Comparison of ENCODE assay signal across 14 mouse cellular contexts in genomic region chr1:105093012-105093411, GRCm38 (mm10).
DNase-seq lines count a peak whose midpoint lies in the region; ATAC-seq and TF ChIP-seq lines count a peak whose summit lies in the region.
"Had no signal": no experiment of that assay in that cellular context is flagged by ENCODE, and none has a peak within 500 bp of the region (broad histone marks: within the 10 kb centered on the region; RNA-seq: fewer than 3 reads in every experiment).

No protein-coding gene starts in this region.

- no peaks in the 10 kb centered on the region for H3K4me1 ChIP-seq in midbrain, embryonic 11.5 days (ENCODE audit: control insufficient read depth, insufficient read depth, low read length)
- H3K4me1 ChIP-seq in midbrain, embryonic 13.5 days (replicated peaks), result no peaks in the 10 kb centered on the region
- peaks cover 12% of the 10 kb centered on the region for H3K4me1 ChIP-seq in intestine, embryonic 16.5 days (ENCODE audit: control insufficient read depth, insufficient read depth, low read length)
- no peaks in the 10 kb centered on the region for H3K4me1 ChIP-seq in stomach, embryonic 14.5 days (ENCODE audit: control insufficient read depth, insufficient read depth, low read length)
- H3K4me1 ChIP-seq in cerebellum, adult 2 months (ENCODE audit: control insufficient read depth, insufficient read depth, low read length), result peaks cover 2% of the 10 kb centered on the region; the same call in 1 of the 2 replicates
- H3K4me1 ChIP-seq: forebrain, embryonic 12.5 days; neural tube, embryonic 13.5 days had no signal

- WGBS in midbrain, embryonic 11.5 days, result 75% methylated on average over 1 of the region's 1 CpGs
- WGBS in midbrain, embryonic 13.5 days, result 79% methylated on average over 1 of the region's 1 CpGs
- WGBS in intestine, embryonic 16.5 days, result 50% methylated on average over 1 of the region's 1 CpGs
- 33% methylated on average over 1 of the region's 1 CpGs for WGBS in stomach, embryonic 14.5 days
- 97% methylated on average over 1 of the region's 1 CpGs for WGBS in cerebellum, adult 2 months

- H3K27ac ChIP-seq in midbrain, embryonic 11.5 days (ENCODE audit: low read depth, low read length), result no peak overlapping the region
- no peak overlapping the region for H3K27ac ChIP-seq in midbrain, embryonic 13.5 days
- H3K27ac ChIP-seq in intestine, embryonic 16.5 days (ENCODE audit: low read length), result peak overlapping the region; percentile 90
- peak overlapping the region; percentile 23; the same call in 1 of the 2 replicates for H3K27ac ChIP-seq in stomach, embryonic 14.5 days (ENCODE audit: low read length)
- H3K27ac ChIP-seq in cerebellum, adult 2 months (ENCODE audit: insufficient read depth, low read length), result no peak overlapping the region
- H3K27ac ChIP-seq: forebrain, embryonic 12.5 days; kidney, postnatal 0 days; limb, embryonic 13.5 days; neural tube, embryonic 13.5 days had no signal

- no peak; the same call in 1 of the 2 replicates for ATAC-seq in midbrain, embryonic 11.5 days (ENCODE audit: low FRiP score)
- no peak for ATAC-seq in midbrain, embryonic 13.5 days
- peak; percentile 91 for ATAC-seq in intestine, embryonic 16.5 days
- peak; percentile 74; the same call in 1 of the 2 replicates for ATAC-seq in stomach, embryonic 14.5 days (ENCODE audit: insufficient number of reproducible peaks, insufficient read depth, low FRiP score, low read depth)

- TF ChIP-seq CTCF in cerebellum, adult 2 months (IDR thresholded peaks at IDR 0.05; ENCODE audit: borderline replicate concordance, insufficient read depth, low read depth, low read length), result no peak

- no peaks in the 10 kb centered on the region for H3K36me3 ChIP-seq in midbrain, embryonic 11.5 days (ENCODE audit: control insufficient read depth, insufficient read depth, low read length)
- no peaks in the 10 kb centered on the region for H3K36me3 ChIP-seq in midbrain, embryonic 13.5 days
- H3K36me3 ChIP-seq in intestine, embryonic 16.5 days (ENCODE audit: control insufficient read depth, insufficient read depth, low read length), result no peaks in the 10 kb centered on the region
- H3K36me3 ChIP-seq in stomach, embryonic 14.5 days (ENCODE audit: control insufficient read depth, insufficient read depth, low read length), result no peaks in the 10 kb centered on the region
- H3K36me3 ChIP-seq: forebrain, embryonic 12.5 days; heart, embryonic 12.5 days; limb, embryonic 13.5 days; neural tube, embryonic 13.5 days had no signal

- no peak overlapping the region for H3K9ac ChIP-seq in midbrain, embryonic 11.5 days (ENCODE audit: low read length)
- no peak overlapping the region for H3K9ac ChIP-seq in midbrain, embryonic 13.5 days (replicated peaks)
- 0 out of 2 replicates have a peak overlapping the region, but pooled peaks have one; percentile 37 for H3K9ac ChIP-seq in intestine, embryonic 16.5 days (ENCODE audit: low read depth, low read length)
- H3K9ac ChIP-seq in stomach, embryonic 14.5 days (replicated peaks; ENCODE audit: low read depth, low read length), result no peak overlapping the region
- H3K9ac ChIP-seq: forebrain, embryonic 12.5 days; heart, embryonic 12.5 days; limb, embryonic 13.5 days; neural tube, embryonic 13.5 days had no signal

- no peaks in the 10 kb centered on the region for H3K9me3 ChIP-seq in midbrain, embryonic 11.5 days (ENCODE audit: control insufficient read depth, low read length)
- no peaks in the 10 kb centered on the region for H3K9me3 ChIP-seq in midbrain, embryonic 13.5 days
- no peaks in the 10 kb centered on the region for H3K9me3 ChIP-seq in intestine, embryonic 16.5 days (ENCODE audit: control insufficient read depth, low read length)
- no peaks in the 10 kb centered on the region for H3K9me3 ChIP-seq in stomach, embryonic 14.5 days (ENCODE audit: control insufficient read depth, low read depth, low read length)
- H3K9me3 ChIP-seq: forebrain, embryonic 12.5 days; heart, embryonic 12.5 days; limb, embryonic 13.5 days; neural tube, embryonic 13.5 days had no signal

- H3K4me2 ChIP-seq in midbrain, embryonic 11.5 days, result no peak overlapping the region
- H3K4me2 ChIP-seq in midbrain, embryonic 13.5 days (replicated peaks), result no peak overlapping the region
- H3K4me2 ChIP-seq in intestine, embryonic 16.5 days (ENCODE audit: low read depth, low read length), result 0 out of 2 replicates have a peak overlapping the region, but pooled peaks have one; percentile 19
- no peak overlapping the region for H3K4me2 ChIP-seq in stomach, embryonic 14.5 days (replicated peaks; ENCODE audit: low read depth, low read length)
- H3K4me2 ChIP-seq: forebrain, embryonic 12.5 days; heart, embryonic 12.5 days; limb, embryonic 13.5 days; neural tube, embryonic 13.5 days had no signal

- H3K27me3 ChIP-seq in midbrain, embryonic 11.5 days (ENCODE audit: control insufficient read depth, insufficient read depth, low read length), result no peaks in the 10 kb centered on the region
- H3K27me3 ChIP-seq in midbrain, embryonic 13.5 days, result no peaks in the 10 kb centered on the region
- no peaks in the 10 kb centered on the region for H3K27me3 ChIP-seq in intestine, embryonic 16.5 days (replicated peaks; ENCODE audit: control insufficient read depth, insufficient read depth, low read length)
- no peaks in the 10 kb centered on the region for H3K27me3 ChIP-seq in stomach, embryonic 14.5 days (ENCODE audit: control insufficient read depth, insufficient read depth, low read length)
- no peaks in the 10 kb centered on the region for H3K27me3 ChIP-seq in cerebellum, adult 2 months (ENCODE audit: control insufficient read depth, insufficient read depth, low read length)
- H3K27me3 ChIP-seq: forebrain, embryonic 12.5 days; heart, embryonic 12.5 days; neural tube, embryonic 13.5 days had no signal

- DNase-seq in midbrain, embryonic 11.5 days (ENCODE audit: low spot score, missing footprints), result peak; percentile 54
- peak; percentile 19 to 43 for DNase-seq in kidney, adult 8-10 months
- no peak for DNase-seq in adrenal gland, adult 8-10 months
- no peak for DNase-seq in embryo, embryonic 9.5 days (ENCODE audit: extremely low spot score)
- DNase-seq in cerebellum, adult 2 months, result no peak
- DNase-seq: thymus, adult 2 months had no signal

- no peak overlapping the region for H3K4me3 ChIP-seq in midbrain, embryonic 11.5 days (ENCODE audit: low read depth, low read length)
- no peak overlapping the region for H3K4me3 ChIP-seq in midbrain, embryonic 13.5 days (replicated peaks)
- H3K4me3 ChIP-seq in intestine, embryonic 16.5 days (ENCODE audit: low read length), result no peak overlapping the region
- H3K4me3 ChIP-seq in stomach, embryonic 14.5 days (ENCODE audit: low read depth, low read length), result no peak overlapping the region
- no peak overlapping the region for H3K4me3 ChIP-seq in cerebellum, adult 2 months (replicated peaks; ENCODE audit: insufficient read depth, low read depth, low read length)
- H3K4me3 ChIP-seq: forebrain, embryonic 12.5 days; heart, embryonic 12.5 days; limb, embryonic 13.5 days; neural tube, embryonic 13.5 days had no signal

- no peak for TF ChIP-seq POLR2A in cerebellum, adult 2 months (IDR thresholded peaks at IDR 0.05; ENCODE audit: borderline replicate concordance, insufficient read depth, low read length)

Comparison
In these comparisons a context has a peak if more than half of its experiments do, and no peak if none do; other contexts are left out.
1. ATAC-seq: peak in intestine, embryonic 16.5 days (single experiment) and stomach, embryonic 14.5 days (single experiment); none in midbrain, embryonic 11.5 days (single experiment) and midbrain, embryonic 13.5 days (single experiment).
2. DNase-seq: peak in midbrain, embryonic 11.5 days (single experiment) and kidney, adult 8-10 months (2 of 2); none in adrenal gland, adult 8-10 months (single experiment), embryo, embryonic 9.5 days (single experiment) and cerebellum, adult 2 months (0 of 2).
3. H3K27ac ChIP-seq: peak in intestine, embryonic 16.5 days (single experiment) and stomach, embryonic 14.5 days (single experiment); none in midbrain, embryonic 11.5 days (single experiment), midbrain, embryonic 13.5 days (single experiment) and cerebellum, adult 2 months (single experiment).